Mouse (Mus musculus) heart, embryonic 12.5 days (tissue): Measurements from ENCODE around the gene Tbccd1. TPM values are rescaled to one million over a fixed set of nuclear protein-coding genes. Genes with fewer than 3 reads are reported as not detected.

Experiments
- ATAC-seq: fragments of 200-750 bp; cut with Nextera tagmentation; 2 replicates; pipeline ENCODE4 v1.8.0; 2017; ENCODE audit warnings: moderate TSS enrichment, moderate library complexity; ENCODE audit not compliant: insufficient number of reproducible peaks, low FRiP score
- H3K27ac ChIP-seq: fragments of 300-500 bp; sonication (generic); 2 replicates; pipeline ENCODE4 v1.5.1; 2016; ENCODE audit warnings: mild to moderate bottlenecking, moderate library complexity; ENCODE audit not compliant: poor library complexity, severe bottlenecking
- H3K27me3 ChIP-seq: fragments of 300-500 bp; sonication (generic); replicated peaks from 2 replicates; pipeline ENCODE4 v1.6.1; 2016; ENCODE audit warnings: mild to moderate bottlenecking, moderate library complexity
- H3K36me3 ChIP-seq: fragments of 300-500 bp; sonication (generic); 2 replicates; pipeline ENCODE4 v1.6.1; 2016; ENCODE audit warnings: mild to moderate bottlenecking, moderate library complexity
- H3K4me1 ChIP-seq: fragments of 300-500 bp; sonication (generic); replicated peaks from 2 replicates; pipeline ENCODE4 v1.6.1; 2016; ENCODE audit warnings: mild to moderate bottlenecking
- H3K4me2 ChIP-seq: fragments of 300-500 bp; sonication (generic); 2 replicates; pipeline ENCODE4 v1.6.1; 2016; ENCODE audit warnings: mild to moderate bottlenecking, moderate library complexity
- H3K4me3 ChIP-seq: fragments of 300-500 bp; sonication (generic); 2 replicates; pipeline ENCODE4 v1.5.1; 2016; ENCODE audit warnings: mild to moderate bottlenecking
- H3K9ac ChIP-seq: fragments of 300-500 bp; sonication (generic); 2 replicates; pipeline ENCODE4 v1.6.1; 2016; ENCODE audit warnings: mild to moderate bottlenecking, moderate library complexity
- H3K9me3 ChIP-seq: fragments of 300-500 bp; sonication (generic); replicated peaks from 2 replicates; pipeline ENCODE4 v1.6.1; 2016; ENCODE audit warnings: mild to moderate bottlenecking, moderate library complexity
- WGBS: fragments of 180-500 bp; shearing (Covaris S2); methylation state at CpG from one replicate; pipeline ENCODE4 v1.1.7; 2016; 5-methylcytosine and 5-hydroxymethylcytosine counted together
- polyA plus RNA-seq: library from polyadenylated mRNA; unstranded; fragments of >200 nt; fragmentation: Nextera tagmentation; extraction: Ambion mirVana; gene quantifications from 2 replicates; pipeline ENCODE4 v1.2.1, GENCODE M21; 2016

The Tbccd1 gene
- polyA plus RNA-seq, 1 experiment from 2014 or later: 19.2 TPM

- Histone ChIP-seq H3K4me2 (no peak within 1 kb of the TSS), H3K4me1 (0 out of 2 replicates have a peak, but pooled peaks cover 3% of the 10 kb centered on the region), H3K9ac (no peak within 1 kb of the TSS), H3K27ac (no peak within 1 kb of the TSS), H3K9me3 (no peaks in the 10 kb centered on the region), H3K4me3 (no peak within 1 kb of the TSS), H3K27me3 (peaks cover 13% of the 10 kb centered on the region), H3K36me3 (peaks cover 16% of the 10 kb centered on the region)
- ATAC-seq: no peak
- WGBS: 76% methylated on average over 2 of the region's 2 CpGs
Measured at GRCm38 (mm10) chr16:22811477-22811876, 46.0 kb downstream of the Tbccd1 start, which contains the start of gene Crygs. Gene Crygs (minus strand): TSS chr16:22811577.

DNA sequence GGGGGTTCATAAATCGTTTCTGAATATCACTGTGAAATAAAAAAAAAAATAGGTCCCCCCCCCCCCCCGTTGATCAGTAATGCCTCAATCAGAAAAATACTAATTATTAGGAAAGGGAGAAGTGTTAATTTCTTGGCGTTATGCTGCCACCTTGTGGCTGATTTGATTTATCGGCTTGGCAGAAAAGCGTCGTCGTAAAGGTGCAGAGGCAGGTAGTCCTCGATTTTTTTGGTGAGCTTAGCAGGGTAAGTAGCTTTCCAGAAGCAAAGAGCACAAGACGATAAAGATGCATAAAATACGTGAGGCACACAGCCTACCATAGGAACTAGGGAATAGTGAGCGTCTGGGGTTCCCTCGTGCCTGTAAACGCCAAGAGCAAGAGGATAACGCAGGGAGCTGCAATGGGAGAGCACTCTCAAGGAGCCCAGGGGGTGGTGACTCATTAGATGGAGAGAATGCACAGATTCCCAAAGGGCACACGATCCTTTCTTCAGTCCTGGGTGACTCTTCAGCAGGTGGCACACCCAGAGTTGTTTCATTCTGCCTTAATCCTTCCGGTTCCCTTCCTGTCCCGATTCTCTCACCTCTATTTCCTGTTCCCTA, 49.9 kb downstream of the Tbccd1 start:
- H3K27me3 ChIP-seq: peaks cover 13% of the 10 kb centered on the region
- H3K9ac ChIP-seq: no peak overlapping the region
- WGBS: 15% methylated on average over 17 of the region's 17 CpGs
- no peaks in the 10 kb centered on the region for H3K9me3 ChIP-seq
- 0 out of 2 replicates have a peak, but pooled peaks cover 3% of the 10 kb centered on the region for H3K4me1 ChIP-seq
- H3K27ac ChIP-seq: no peak overlapping the region
- ATAC-seq: no peak
- no peaks in the 10 kb centered on the region for H3K36me3 ChIP-seq
- no peak overlapping the region for H3K4me3 ChIP-seq
- peak overlapping the region; percentile 57 for H3K4me2 ChIP-seq

DNA sequence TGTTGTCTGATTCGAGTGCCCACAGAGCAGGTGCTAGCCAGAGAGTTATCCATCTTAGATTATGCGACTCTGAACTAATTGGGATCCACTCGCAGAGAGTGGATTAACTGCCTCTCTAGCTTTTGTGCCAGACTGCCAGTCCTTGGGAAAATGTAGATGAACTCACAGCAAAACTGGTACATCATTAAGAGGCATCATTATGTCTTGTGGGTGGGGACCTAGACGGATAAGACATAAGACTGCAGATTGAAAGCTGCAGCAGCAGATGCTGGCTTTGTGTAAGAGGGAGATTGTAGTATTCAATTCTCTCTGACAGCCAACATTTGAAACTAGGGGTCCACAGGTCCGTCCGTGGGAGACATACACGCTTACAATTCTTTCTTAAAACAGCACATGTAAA, 54.7 kb downstream of the Tbccd1 start:
- Histone ChIP-seq H3K4me2 (no peak overlapping the region), H3K9ac (no peak overlapping the region), H3K27me3 (peaks cover 8% of the 10 kb centered on the region), H3K36me3 (no peaks in the 10 kb centered on the region), H3K27ac (no peak overlapping the region), H3K9me3 (no peaks in the 10 kb centered on the region), H3K4me3 (no peak overlapping the region), H3K4me1 (0 out of 2 replicates have a peak, but pooled peaks cover 3% of the 10 kb centered on the region)
- ATAC-seq: no peak
- WGBS: 80% methylated on average over 7 of the region's 7 CpGs

GRCm38 (mm10) chr16:22800849-22801109, 56.7 kb downstream of the Tbccd1 start:
- peaks cover 6% of the 10 kb centered on the region; the same call in 1 of the 2 replicates for H3K27me3 ChIP-seq
- WGBS: 58% methylated on average over 5 of the region's 5 CpGs
- no peak overlapping the region for H3K9ac ChIP-seq
- H3K9me3 ChIP-seq: no peaks in the 10 kb centered on the region
- no peak overlapping the region for H3K4me3 ChIP-seq
- no peak for ATAC-seq
- H3K4me2 ChIP-seq: no peak overlapping the region
- no peaks in the 10 kb centered on the region for H3K4me1 ChIP-seq
- no peaks in the 10 kb centered on the region for H3K36me3 ChIP-seq
- no peak overlapping the region for H3K27ac ChIP-seq

DNA sequence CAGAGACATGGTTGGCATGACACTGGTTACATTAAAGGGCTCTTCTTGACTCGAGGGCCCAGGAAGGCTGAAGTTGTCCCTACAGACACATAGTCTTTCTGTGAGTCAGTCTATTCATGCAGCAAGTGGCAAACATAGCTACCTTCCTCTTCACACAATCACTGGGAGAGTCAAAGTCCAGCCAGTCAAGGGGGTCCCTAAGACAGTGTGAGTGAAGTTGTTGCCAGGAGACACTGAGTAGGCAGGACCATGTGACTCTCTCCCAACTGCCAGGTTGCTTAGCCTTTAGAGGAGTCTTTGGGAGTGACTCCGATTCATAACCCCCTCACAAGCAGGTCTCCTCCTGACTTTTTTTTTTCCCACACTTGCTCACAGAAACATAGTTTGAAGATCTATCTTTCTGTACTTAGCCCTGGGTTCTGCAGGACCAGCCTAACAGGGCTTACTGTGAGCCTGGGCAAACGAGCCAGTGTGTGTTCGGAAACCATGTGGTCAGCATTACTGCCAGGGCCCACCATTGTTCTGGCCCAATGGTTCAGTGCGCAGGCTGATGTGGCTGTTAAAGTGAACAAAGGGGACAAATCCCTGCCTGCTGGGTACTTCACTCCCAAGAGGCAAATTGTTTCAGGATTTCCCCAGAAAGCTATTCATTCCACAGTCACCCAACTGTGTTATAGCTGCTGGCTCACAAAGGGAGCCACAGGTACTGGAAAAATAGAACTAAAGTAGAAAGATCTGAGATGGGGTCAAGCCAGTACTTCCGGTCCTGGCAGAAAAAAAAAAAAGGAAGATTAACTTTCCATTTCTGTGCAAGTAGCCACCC, 57.2 kb downstream of the Tbccd1 start:
- 75% methylated on average over 6 of the region's 6 CpGs for WGBS
- H3K4me1 ChIP-seq: no peaks in the 10 kb centered on the region
- no peak for ATAC-seq

DNA sequence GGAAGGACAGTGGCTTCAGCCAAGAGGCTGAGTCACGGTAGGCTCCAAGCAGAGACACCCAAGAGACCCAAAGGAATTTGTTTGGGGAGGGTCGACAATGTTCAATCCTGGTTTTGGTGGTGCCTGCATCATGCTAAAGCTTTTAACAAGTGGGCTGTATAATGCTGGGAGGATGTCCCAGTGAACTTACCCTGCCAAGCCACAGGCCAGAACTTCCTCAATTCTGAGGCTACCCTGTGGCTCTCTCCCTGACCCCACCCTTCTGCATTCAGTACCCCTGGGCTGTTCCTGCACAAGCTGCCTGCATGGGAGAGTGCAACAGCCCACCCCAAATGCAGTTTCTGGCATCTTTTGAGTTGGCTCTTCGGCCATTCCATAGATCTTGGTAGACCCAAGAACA, 58.9 kb downstream of the Tbccd1 start:
- 86% methylated on average over 3 of the region's 3 CpGs for WGBS
- Histone ChIP-seq H3K36me3 (no peaks in the 10 kb centered on the region), H3K4me2 (no peak overlapping the region), H3K4me3 (no peak overlapping the region), H3K9ac (no peak overlapping the region), H3K27ac (no peak overlapping the region), H3K27me3 (peaks cover 6% of the 10 kb centered on the region; the same call in 1 of the 2 replicates), H3K9me3 (no peaks in the 10 kb centered on the region), H3K4me1 (no peaks in the 10 kb centered on the region)
- ATAC-seq: no peak

More for the DNA sequence above, 57.2 kb downstream of the Tbccd1 start:
- no peak overlapping the region for H3K9ac ChIP-seq
- H3K27me3 ChIP-seq: peaks cover 6% of the 10 kb centered on the region; the same call in 1 of the 2 replicates
- no peaks in the 10 kb centered on the region for H3K36me3 ChIP-seq
- no peak overlapping the region for H3K4me2 ChIP-seq
- no peak overlapping the region for H3K27ac ChIP-seq
- no peaks in the 10 kb centered on the region for H3K9me3 ChIP-seq
- no peak overlapping the region for H3K4me3 ChIP-seq

- WGBS: 77% methylated on average over 5 of the region's 5 CpGs
- Histone ChIP-seq H3K4me1 (no peaks in the 10 kb centered on the region), H3K9me3 (no peaks in the 10 kb centered on the region), H3K9ac (no peak overlapping the region), H3K36me3 (no peaks in the 10 kb centered on the region), H3K27me3 (peaks cover 6% of the 10 kb centered on the region; the same call in 1 of the 2 replicates), H3K4me2 (no peak overlapping the region), H3K4me3 (no peak overlapping the region), H3K27ac (no peak overlapping the region)
- no peak for ATAC-seq
Measured at GRCm38 (mm10) chr16:22797521-22797920, 59.9 kb downstream of the Tbccd1 start.

DNA sequence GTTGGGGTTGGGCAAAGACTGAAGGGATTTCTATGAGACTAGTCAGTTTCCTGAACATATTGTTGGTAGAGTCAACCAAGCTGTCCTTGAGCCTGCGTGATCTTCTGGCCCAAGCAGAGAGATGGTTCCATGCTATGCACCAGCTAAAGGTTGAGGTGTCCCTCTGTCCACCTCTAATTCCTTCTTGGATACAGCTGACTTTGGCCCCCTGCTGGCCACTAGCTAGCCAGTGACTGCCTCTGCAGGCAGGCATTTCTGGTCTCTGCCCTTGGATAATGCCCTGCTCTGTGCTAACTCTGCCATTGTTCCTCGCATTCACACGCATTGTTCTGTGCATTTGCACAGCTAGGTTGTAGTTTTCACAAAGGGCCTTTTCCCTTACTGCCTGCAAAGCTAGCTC, 62.0 kb downstream of the Tbccd1 start:
- Histone ChIP-seq H3K9ac (no peak overlapping the region), H3K9me3 (no peaks in the 10 kb centered on the region), H3K36me3 (no peaks in the 10 kb centered on the region), H3K27ac (no peak overlapping the region), H3K4me3 (no peak overlapping the region), H3K4me2 (no peak overlapping the region), H3K4me1 (peaks cover 7% of the 10 kb centered on the region; the same call in 1 of the 2 replicates), H3K27me3 (peaks cover 6% of the 10 kb centered on the region; the same call in 1 of the 2 replicates)
- WGBS: 76% methylated on average over 3 of the region's 3 CpGs
- no peak for ATAC-seq

DNA sequence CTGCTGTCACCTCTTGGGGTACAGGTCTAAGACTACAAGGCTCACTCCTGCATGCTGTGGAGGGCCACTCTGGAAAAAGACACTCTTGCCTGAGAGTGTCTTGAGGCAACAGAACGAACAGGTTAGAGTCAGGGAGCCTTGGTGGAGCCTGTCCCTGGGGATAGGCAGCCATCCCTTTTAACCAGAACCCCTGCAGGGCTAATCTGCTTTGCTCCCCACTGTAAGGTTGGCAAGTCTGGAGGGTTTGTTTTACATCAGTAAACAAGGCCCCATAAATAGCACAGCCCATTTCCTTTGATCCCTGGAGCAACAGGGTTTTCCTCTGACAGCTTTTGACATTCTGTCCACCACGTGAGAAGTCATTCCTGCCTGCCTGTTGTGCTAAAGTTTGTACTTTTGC, 66.2 kb downstream of the Tbccd1 start:
- no peaks in the 10 kb centered on the region for H3K36me3 ChIP-seq
- WGBS: 9% methylated on average over 2 of the region's 2 CpGs
- H3K9ac ChIP-seq: no peak overlapping the region
- H3K4me2 ChIP-seq: no peak overlapping the region
- no peaks in the 10 kb centered on the region; the same call in 1 of the 2 replicates for H3K9me3 ChIP-seq
- no peak overlapping the region for H3K4me3 ChIP-seq
- no peak overlapping the region for H3K27ac ChIP-seq
- ATAC-seq: no peak
- H3K4me1 ChIP-seq: peaks cover 7% of the 10 kb centered on the region; the same call in 1 of the 2 replicates
- H3K27me3 ChIP-seq: peaks cover 6% of the 10 kb centered on the region; the same call in 1 of the 2 replicates

GRCm38 (mm10) chr16:22789908-22790367, 67.5 kb downstream of the Tbccd1 start:
- WGBS: 48% methylated on average over 10 of the region's 10 CpGs
- no peak overlapping the region for H3K27ac ChIP-seq
- H3K27me3 ChIP-seq: peaks cover 6% of the 10 kb centered on the region; the same call in 1 of the 2 replicates
- ATAC-seq: no peak
- no peak overlapping the region for H3K4me2 ChIP-seq
- H3K9me3 ChIP-seq: no peaks in the 10 kb centered on the region; the same call in 1 of the 2 replicates
- no peaks in the 10 kb centered on the region for H3K36me3 ChIP-seq
- H3K9ac ChIP-seq: no peak overlapping the region
- H3K4me3 ChIP-seq: no peak overlapping the region
- peaks cover 7% of the 10 kb centered on the region; the same call in 1 of the 2 replicates for H3K4me1 ChIP-seq

GRCm38 (mm10) chr16:22782686-22783085, 74.8 kb downstream of the Tbccd1 start:
- Histone ChIP-seq H3K4me2 (no peak overlapping the region), H3K27me3 (no peaks in the 10 kb centered on the region), H3K4me3 (no peak overlapping the region), H3K9ac (no peak overlapping the region), H3K27ac (no peak overlapping the region), H3K4me1 (no peaks in the 10 kb centered on the region), H3K9me3 (peaks cover 17% of the 10 kb centered on the region; the same call in 1 of the 2 replicates), H3K36me3 (no peaks in the 10 kb centered on the region)
- 72% methylated on average over 5 of the region's 5 CpGs for WGBS
- ATAC-seq: no peak
